Mouse (Mus musculus) stomach, embryonic 16.5 days (tissue): ENCODE measurements around the gene Ccni. TPM values are rescaled to one million over a fixed set of nuclear protein-coding genes. Genes with fewer than 3 reads are reported as not detected.

ENCODE experiments used
- ATAC-seq: fragments of 200-750 bp; cut with Nextera tagmentation; 2 replicates; pipeline ENCODE4 v1.8.0; 2017; ENCODE audit warnings: moderate number of reproducible peaks, moderate TSS enrichment; ENCODE audit not compliant: insufficient read depth, low FRiP score
- H3K27ac ChIP-seq: fragments of 300-500 bp; sonication (generic); 2 replicates; pipeline ENCODE4 v1.5.1; 2014; ENCODE audit warnings: low read length
- H3K27me3 ChIP-seq: fragments of 300-500 bp; sonication (generic); 2 replicates; pipeline ENCODE4 v1.6.1; 2014; ENCODE audit warnings: low read length, control low read depth, mixed read lengths; ENCODE audit not compliant: control insufficient read depth, insufficient read depth
- H3K36me3 ChIP-seq: fragments of 300-500 bp; sonication (generic); 2 replicates; pipeline ENCODE4 v1.6.1; 2014; ENCODE audit warnings: low read length; ENCODE audit not compliant: control insufficient read depth, insufficient read depth
- H3K4me1 ChIP-seq: fragments of 300-500 bp; sonication (generic); 2 replicates; pipeline ENCODE4 v1.6.1; 2014; ENCODE audit warnings: low read length, control low read depth, mixed read lengths; ENCODE audit not compliant: control insufficient read depth, insufficient read depth
- H3K4me2 ChIP-seq: fragments of 300-500 bp; sonication (generic); 2 replicates; pipeline ENCODE4 v1.6.1; 2014; ENCODE audit warnings: low read depth, low read length, mixed read lengths
- H3K4me3 ChIP-seq: fragments of 300-500 bp; sonication (generic); replicated peaks from 2 replicates; pipeline ENCODE4 v1.5.1; 2014; ENCODE audit warnings: mild to moderate bottlenecking, low read length
- H3K9ac ChIP-seq: fragments of 300-500 bp; sonication (generic); 2 replicates; pipeline ENCODE4 v1.6.1; 2014; ENCODE audit warnings: low read length
- H3K9me3 ChIP-seq: fragments of 300-500 bp; sonication (generic); replicated peaks from 2 replicates; pipeline ENCODE4 v1.6.1; 2016; ENCODE audit warnings: low read length, control low read depth; ENCODE audit not compliant: control insufficient read depth
- WGBS: fragments of 180-500 bp; shearing (Covaris S2); extraction: QIAGEN DNeasy Blood & Tissue Kit; methylation state at CpG from one replicate; pipeline ENCODE4 v1.1.7; 2014; 5-methylcytosine and 5-hydroxymethylcytosine counted together
- polyA plus RNA-seq: library from polyadenylated mRNA; unstranded; fragments of >200 nt; fragmentation: Nextera tagmentation; extraction: Ambion mirVana; gene quantifications from 2 replicates; pipeline ENCODE4 v1.2.1, GENCODE M21; 2015

Gene Ccni
- polyA plus RNA-seq, 1 experiment from 2014 or later, result 63.8 TPM

- peaks cover 39% of the 10 kb centered on the region for H3K4me1 ChIP-seq
- no peak overlapping the region for H3K27ac ChIP-seq
- ATAC-seq, result no peak
- WGBS, result 65% methylated on average over 10 of the region's 10 CpGs
- peaks cover 8% of the 10 kb centered on the region for H3K36me3 ChIP-seq
- no peak overlapping the region for H3K9ac ChIP-seq
- no peaks in the 10 kb centered on the region for H3K27me3 ChIP-seq
- no peak overlapping the region for H3K4me3 ChIP-seq
- no peak overlapping the region for H3K4me2 ChIP-seq
- no peaks in the 10 kb centered on the region for H3K9me3 ChIP-seq
Measured at GRCm38 (mm10) chr5:93135368-93136107, 70.8 kb downstream of the Ccni start.

DNA sequence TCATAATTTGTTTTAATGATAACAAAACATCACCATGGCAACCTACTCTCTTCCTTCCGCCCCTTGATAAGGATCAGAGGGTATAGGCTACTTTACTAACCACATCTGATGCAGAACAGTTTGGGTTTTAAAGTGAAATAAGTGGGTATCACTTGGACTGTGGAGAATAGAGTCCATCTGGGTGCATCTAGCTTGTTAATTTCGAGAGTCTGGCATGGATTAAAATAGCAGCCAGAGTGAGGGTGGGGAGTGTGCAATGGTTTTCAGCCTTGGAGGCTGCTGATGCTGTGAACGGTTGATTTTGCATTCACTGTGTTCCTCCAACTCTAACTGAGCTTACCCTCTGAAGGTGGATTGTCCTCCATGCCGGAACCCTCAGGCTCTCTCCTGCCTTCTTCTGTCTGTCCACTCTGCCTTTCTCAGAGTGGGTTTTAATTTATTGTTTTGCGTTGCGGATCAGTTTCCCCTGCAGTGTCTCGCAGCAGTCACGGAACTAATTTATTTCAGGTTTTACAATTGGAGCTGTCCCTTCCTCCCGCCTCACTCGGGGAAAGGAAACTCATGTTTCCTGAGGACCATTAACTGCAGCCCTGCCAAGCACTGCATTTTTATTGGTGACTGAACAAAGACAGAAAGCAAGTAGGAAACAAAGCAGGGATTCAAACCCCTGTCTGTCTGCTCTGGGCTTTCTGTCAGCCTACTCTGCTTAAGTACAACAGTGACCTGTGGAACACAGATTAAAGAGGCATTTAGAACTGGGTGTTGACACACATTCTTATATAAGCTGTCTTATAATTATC lies 72.7 kb downstream of the Ccni start:
- H3K4me2 ChIP-seq, result no peak overlapping the region
- no peaks in the 10 kb centered on the region for H3K9me3 ChIP-seq
- H3K9ac ChIP-seq, result 0 out of 2 replicates have a peak overlapping the region, but pooled peaks have one; percentile 19
- peaks cover 6% of the 10 kb centered on the region; the same call in 1 of the 2 replicates for H3K36me3 ChIP-seq
- no peaks in the 10 kb centered on the region for H3K27me3 ChIP-seq
- H3K4me1 ChIP-seq, result peaks cover 57% of the 10 kb centered on the region
- no peak for ATAC-seq
- WGBS, result 44% methylated on average over 10 of the region's 10 CpGs
- no peak overlapping the region for H3K4me3 ChIP-seq
- H3K27ac ChIP-seq, result peak overlapping the region; percentile 53

Other genes starting within 250 kb of the Ccni start
- 1.8 and 2.0 TPM in 2 replicates for gene Sowahb, start 161.5 kb downstream of the Ccni start, polyA plus RNA-seq
- 134 and 146 TPM in 2 replicates for gene Sept11, start 113.1 kb downstream of the Ccni start, polyA plus RNA-seq
- 1.2 and 1.6 TPM in 2 replicates for gene 2010109A12Rik, start within 50 bp of the Ccni start, polyA plus RNA-seq
- gene Ccng2, start 60.8 kb upstream of the Ccni start, polyA plus RNA-seq, result 32.3 and 32.5 TPM in 2 replicates